Mouse (Mus musculus) spleen, adult 2 months (tissue): ENCODE measurements around the gene Olfr685.

Source experiments
- CTCF ChIP-seq: fragments of 200-500 bp; IDR thresholded peaks from 2 replicates; pipeline ENCODE4 v1.5.1; 2011; ENCODE audit warnings: mild to moderate bottlenecking, inconsistent platforms; ENCODE audit not compliant: insufficient read depth, insufficient read length, insufficient replicate concordance; ENCODE audit errors: extremely low read depth
- POLR2A ChIP-seq: fragments of 200-500 bp; IDR thresholded peaks from 2 replicates; pipeline ENCODE4 v1.6.1; 2011; ENCODE audit warnings: low read depth, low read length, inconsistent platforms

- TF ChIP-seq CTCF (no peak), POLR2A (no peak)
Observed at GRCm38 (mm10) chr7:105170773-105171172, 15.0 kb downstream of the Olfr685 start.
